Mouse (Mus musculus) midbrain, embryonic 14.5 days (tissue): ENCODE results near the gene Zfp367. TPM values are rescaled to one million over a fixed set of nuclear protein-coding genes. Genes with fewer than 3 reads are reported as not detected.

Source experiments
- ATAC-seq: fragments of 200-750 bp; cut with Nextera tagmentation; 2 replicates; pipeline ENCODE4 v1.8.0; 2017; ENCODE audit warnings: moderate number of reproducible peaks, moderate library complexity; ENCODE audit not compliant: low FRiP score, low TSS enrichment
- DNase-seq: peaks from one replicate; pipeline ENCODE4 v3.0.0-alpha.2; 2015
- H3K27ac ChIP-seq: fragments of 300-500 bp; sonication (generic); replicated peaks from 2 replicates; pipeline ENCODE4 v1.5.1; 2014; ENCODE audit warnings: mild to moderate bottlenecking, low read depth, low read length, moderate library complexity
- H3K27me3 ChIP-seq: fragments of 300-500 bp; sonication (generic); 2 replicates; pipeline ENCODE4 v1.6.1; 2014; ENCODE audit warnings: low read length, control low read depth, mixed read lengths; ENCODE audit not compliant: control insufficient read depth, insufficient read depth
- H3K36me3 ChIP-seq: fragments of 300-500 bp; sonication (generic); 2 replicates; pipeline ENCODE4 v1.6.1; 2014; ENCODE audit warnings: low read length, control low read depth; ENCODE audit not compliant: control insufficient read depth, insufficient read depth
- H3K4me1 ChIP-seq: fragments of 300-500 bp; sonication (generic); 2 replicates; pipeline ENCODE4 v1.6.1; 2014; ENCODE audit warnings: mild to moderate bottlenecking, antibody characterized with exemption, low read length, control low read depth; ENCODE audit not compliant: control insufficient read depth, insufficient read depth
- H3K4me2 ChIP-seq: fragments of 300-500 bp; sonication (generic); 2 replicates; pipeline ENCODE4 v1.6.1; 2014; ENCODE audit warnings: mild to moderate bottlenecking, low read length, moderate library complexity
- H3K4me3 ChIP-seq: fragments of 300-500 bp; sonication (generic); replicated peaks from 2 replicates; pipeline ENCODE4 v1.5.1; 2014; ENCODE audit warnings: low read depth, low read length
- H3K9ac ChIP-seq: fragments of 300-500 bp; sonication (generic); replicated peaks from 2 replicates; pipeline ENCODE4 v1.6.1; 2014; ENCODE audit warnings: mild to moderate bottlenecking, low read length, moderate library complexity
- H3K9me3 ChIP-seq: fragments of 300-500 bp; sonication (generic); 2 replicates; pipeline ENCODE4 v1.6.1; 2016; ENCODE audit warnings: low read length, control low read depth, mixed read lengths; ENCODE audit not compliant: control insufficient read depth
- WGBS: fragments of 180-500 bp; shearing (Covaris S2); extraction: QIAGEN DNeasy Blood & Tissue Kit; methylation state at CpG from one replicate; pipeline ENCODE4 v1.1.7; 2014; 5-methylcytosine and 5-hydroxymethylcytosine counted together
- polyA plus RNA-seq: library from polyadenylated mRNA; unstranded; fragments of >200 nt; fragmentation: Nextera tagmentation; extraction: Ambion mirVana; gene quantifications from 2 replicates; pipeline ENCODE4 v1.2.1, GENCODE M21; 2014

The Zfp367 gene
- polyA plus RNA-seq, 1 experiment from 2014 or later, result 7.2 TPM

DNA sequence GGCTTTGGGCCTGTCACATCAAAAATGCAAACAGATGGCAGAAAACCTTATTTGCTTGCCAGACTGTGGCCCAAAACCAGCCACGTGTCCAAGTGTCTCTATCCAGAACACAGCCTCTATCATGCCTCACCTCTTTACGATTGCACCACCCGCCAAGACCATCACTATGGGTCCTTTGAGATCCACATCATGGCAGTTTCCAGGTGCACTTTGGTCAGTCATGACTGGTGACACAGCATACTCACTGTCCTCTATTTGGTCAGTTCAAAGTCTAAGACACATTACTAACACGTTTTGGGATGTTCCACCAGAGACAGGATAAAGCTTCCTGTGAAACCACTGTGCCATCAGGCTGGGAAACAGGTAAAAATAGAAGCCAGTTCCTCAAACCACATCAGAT lies 30.6 kb upstream of the Zfp367 start:
- 86% methylated on average over 4 of the region's 4 CpGs for WGBS
- Histone ChIP-seq H3K27ac (no peak overlapping the region), H3K4me3 (no peak overlapping the region), H3K4me1 (no peaks in the 10 kb centered on the region), H3K9me3 (no peaks in the 10 kb centered on the region), H3K27me3 (no peaks in the 10 kb centered on the region), H3K36me3 (0 out of 2 replicates have a peak, but pooled peaks cover 3% of the 10 kb centered on the region), H3K4me2 (no peak overlapping the region), H3K9ac (no peak overlapping the region)
- no peak for DNase-seq
- ATAC-seq, result no peak

DNA sequence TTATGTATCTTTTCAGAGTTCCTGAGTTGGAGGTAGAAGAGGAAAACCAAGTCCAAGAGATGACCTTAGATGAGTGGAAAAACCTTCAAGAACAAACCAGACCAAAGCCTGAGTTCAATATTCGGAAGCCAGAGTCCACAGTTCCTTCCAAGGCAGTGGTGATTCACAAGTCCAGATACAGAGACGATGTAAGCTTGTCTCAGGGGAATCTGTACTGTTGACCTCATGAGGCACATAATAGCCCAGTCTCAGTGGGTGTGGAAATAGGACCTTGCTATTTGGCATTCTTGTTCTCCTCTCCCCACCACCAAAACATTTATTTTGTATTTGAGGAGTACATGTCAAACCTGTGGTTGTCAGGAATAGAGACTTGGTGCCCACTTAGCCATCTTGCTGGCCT lies 29.1 kb upstream of the Zfp367 start:
- no peak overlapping the region for H3K4me3 ChIP-seq
- DNase-seq (no peak), ATAC-seq (no peak)
- H3K9ac ChIP-seq, result no peak overlapping the region
- no peaks in the 10 kb centered on the region for H3K27me3 ChIP-seq
- WGBS, result 91% methylated on average over 2 of the region's 2 CpGs
- peaks cover 13% of the 10 kb centered on the region; the same call in 1 of the 2 replicates for H3K36me3 ChIP-seq
- no peaks in the 10 kb centered on the region for H3K4me1 ChIP-seq
- H3K27ac ChIP-seq, result no peak overlapping the region
- H3K9me3 ChIP-seq, result no peaks in the 10 kb centered on the region
- no peak overlapping the region for H3K4me2 ChIP-seq

DNA sequence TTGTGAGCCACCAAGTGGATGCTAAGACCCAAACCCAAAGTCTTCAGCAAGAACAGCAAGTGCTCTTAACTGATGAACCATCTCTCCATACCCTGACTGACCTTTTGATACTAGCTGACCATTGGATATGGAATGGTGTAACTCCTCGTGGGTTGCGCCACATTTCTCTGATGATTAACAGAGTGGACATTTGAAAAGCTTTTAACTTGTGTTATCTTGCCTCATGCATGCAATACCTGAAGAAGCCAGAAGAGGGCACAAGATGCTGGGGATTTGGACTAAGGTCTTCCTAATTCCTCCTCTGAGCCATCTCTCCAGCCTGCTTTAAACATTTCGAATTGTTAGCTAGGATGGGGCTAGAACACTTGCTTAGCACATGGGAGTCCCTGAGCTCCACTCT lies 27.9 kb upstream of the Zfp367 start:
- ATAC-seq, result no peak
- Histone ChIP-seq H3K9me3 (no peaks in the 10 kb centered on the region), H3K4me2 (no peak overlapping the region), H3K27ac (no peak overlapping the region), H3K36me3 (peaks cover 15% of the 10 kb centered on the region; the same call in 1 of the 2 replicates), H3K4me1 (no peaks in the 10 kb centered on the region), H3K27me3 (no peaks in the 10 kb centered on the region), H3K9ac (no peak overlapping the region), H3K4me3 (no peak overlapping the region)
- WGBS, result 88% methylated on average over 3 of the region's 3 CpGs
- peak; percentile 54 for DNase-seq

DNA sequence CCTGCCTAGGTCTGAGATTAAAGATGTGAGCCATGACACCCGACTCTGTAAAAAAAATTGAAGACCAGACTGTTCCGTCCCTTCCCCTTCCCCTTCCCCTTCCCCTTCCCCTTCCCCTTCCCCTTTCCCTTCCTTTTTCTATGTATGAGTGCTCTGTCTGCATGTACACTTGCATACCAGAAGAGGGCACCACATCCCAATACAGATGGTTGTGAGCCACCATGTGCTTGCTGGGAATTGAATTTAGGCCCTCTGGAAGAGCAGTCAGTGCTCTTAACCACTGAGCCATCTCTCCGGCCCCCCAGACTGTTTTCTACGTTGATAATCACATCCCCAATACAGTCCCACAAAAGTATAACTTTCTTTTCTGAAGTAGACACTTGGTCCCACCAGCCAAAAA lies 27.3 kb upstream of the Zfp367 start:
- H3K36me3 ChIP-seq, result peaks cover 15% of the 10 kb centered on the region; the same call in 1 of the 2 replicates
- H3K4me2 ChIP-seq, result no peak overlapping the region
- no peak overlapping the region for H3K27ac ChIP-seq
- no peak overlapping the region for H3K4me3 ChIP-seq
- no peaks in the 10 kb centered on the region for H3K4me1 ChIP-seq
- H3K27me3 ChIP-seq, result no peaks in the 10 kb centered on the region
- 89% methylated on average over 4 of the region's 4 CpGs for WGBS
- H3K9me3 ChIP-seq, result no peaks in the 10 kb centered on the region
- H3K9ac ChIP-seq, result no peak overlapping the region
- no peak for DNase-seq
- no peak for ATAC-seq

DNA sequence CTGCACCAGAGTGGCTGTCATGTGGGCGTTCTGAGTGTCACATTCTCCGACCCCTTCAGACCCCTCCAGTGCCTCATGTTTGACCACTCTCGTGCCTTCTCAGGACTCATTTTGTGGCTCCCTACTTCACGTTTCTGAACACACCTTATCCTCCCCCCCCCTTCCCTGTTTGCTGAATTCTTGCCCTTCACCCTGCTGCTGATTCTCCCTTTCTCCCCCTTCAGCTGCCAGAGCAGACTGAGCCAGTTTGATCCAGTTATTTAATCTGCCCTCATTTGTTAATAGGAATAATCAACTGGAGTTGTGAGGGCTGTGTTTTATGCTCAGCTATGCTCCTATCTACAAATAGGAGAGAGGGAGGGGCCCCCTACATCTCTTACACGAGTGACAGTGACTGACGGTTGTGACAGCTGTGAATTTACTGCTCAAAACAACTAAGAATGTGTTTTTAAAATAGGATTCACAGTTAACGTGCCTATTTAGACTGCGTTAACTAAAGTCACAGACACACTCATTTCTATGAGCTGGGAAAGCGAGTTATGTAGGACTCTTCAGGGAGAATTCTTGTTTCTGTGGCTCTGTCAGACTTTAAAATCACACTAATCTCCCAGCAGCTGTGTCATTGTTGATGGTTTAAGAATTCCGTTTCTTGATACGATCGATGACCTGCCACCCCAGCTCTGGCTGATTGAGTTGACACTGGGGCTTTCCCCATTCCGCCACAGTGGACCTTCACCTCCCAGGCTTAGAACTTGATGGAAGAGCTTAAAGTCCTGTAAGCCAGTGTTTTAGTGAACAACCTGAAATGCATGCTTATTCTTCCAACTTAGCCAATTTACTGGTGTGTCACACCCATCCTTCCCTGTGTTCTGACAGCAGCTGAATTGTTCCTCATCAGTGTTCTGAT lies 26.0 kb upstream of the Zfp367 start:
- ATAC-seq (no peak), DNase-seq (no peak)
- Histone ChIP-seq H3K9me3 (no peaks in the 10 kb centered on the region), H3K4me2 (no peak overlapping the region), H3K4me3 (no peak overlapping the region), H3K9ac (no peak overlapping the region), H3K4me1 (no peaks in the 10 kb centered on the region), H3K27ac (no peak overlapping the region), H3K36me3 (peaks cover 18% of the 10 kb centered on the region; the same call in 1 of the 2 replicates), H3K27me3 (no peaks in the 10 kb centered on the region)
- 60% methylated on average over 13 of the region's 13 CpGs for WGBS

DNA sequence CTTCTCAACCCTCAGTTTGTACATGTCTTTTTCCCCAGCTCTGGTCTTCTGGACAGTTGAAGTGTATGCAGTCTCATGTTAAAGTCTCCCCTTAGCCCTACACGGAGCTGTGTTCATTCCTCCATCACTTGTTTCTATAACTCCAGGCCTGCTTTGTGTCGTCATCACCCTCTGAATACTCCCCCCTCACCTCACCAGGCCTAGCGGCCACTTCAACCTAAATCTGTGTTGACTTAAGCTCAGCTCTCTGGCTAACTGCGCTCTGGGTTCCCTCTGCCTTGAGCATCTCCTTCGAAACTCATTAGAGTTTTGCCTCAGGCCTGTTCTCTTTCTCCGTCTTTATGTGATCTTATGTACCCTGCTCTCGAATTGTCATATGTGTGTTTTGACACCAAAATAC lies 25.0 kb upstream of the Zfp367 start:
- ATAC-seq, result no peak
- WGBS, result 77% methylated on average over 7 of the region's 7 CpGs
- no peaks in the 10 kb centered on the region for H3K9me3 ChIP-seq
- H3K36me3 ChIP-seq, result peaks cover 24% of the 10 kb centered on the region; the same call in 1 of the 2 replicates
- no peak overlapping the region for H3K9ac ChIP-seq
- no peaks in the 10 kb centered on the region for H3K27me3 ChIP-seq
- no peak overlapping the region for H3K27ac ChIP-seq
- H3K4me1 ChIP-seq, result no peaks in the 10 kb centered on the region
- H3K4me2 ChIP-seq, result no peak overlapping the region
- DNase-seq, result no peak
- H3K4me3 ChIP-seq, result no peak overlapping the region

DNA sequence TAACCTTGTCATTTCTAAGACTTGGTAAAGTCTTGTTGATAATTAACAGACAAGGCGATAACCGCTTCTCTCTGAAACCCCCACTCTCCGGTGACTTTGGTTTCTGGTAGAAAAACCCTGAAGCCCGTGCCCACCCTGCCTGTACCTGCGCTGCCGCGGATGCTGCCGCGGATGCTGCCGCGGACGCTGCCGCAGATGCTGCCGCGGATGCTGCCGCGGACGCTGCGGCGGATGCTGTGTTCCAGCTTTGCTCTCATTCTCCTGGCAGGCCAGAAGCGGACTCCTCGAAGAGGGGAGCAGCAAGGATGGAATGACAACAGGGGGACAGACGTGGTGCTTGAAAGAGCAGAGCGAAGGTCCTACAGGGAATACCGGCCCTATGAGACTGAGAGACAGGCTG lies 16.7 kb upstream of the Zfp367 start:
- ATAC-seq (no peak), DNase-seq (peak; percentile 27)
- Histone ChIP-seq H3K27ac (no peak overlapping the region), H3K4me3 (no peak overlapping the region), H3K27me3 (no peaks in the 10 kb centered on the region), H3K36me3 (peaks cover 31% of the 10 kb centered on the region), H3K4me2 (no peak overlapping the region), H3K9me3 (peaks cover 51% of the 10 kb centered on the region), H3K4me1 (no peaks in the 10 kb centered on the region), H3K9ac (no peak overlapping the region)
- 97% methylated on average over 25 of the region's 25 CpGs for WGBS

DNA sequence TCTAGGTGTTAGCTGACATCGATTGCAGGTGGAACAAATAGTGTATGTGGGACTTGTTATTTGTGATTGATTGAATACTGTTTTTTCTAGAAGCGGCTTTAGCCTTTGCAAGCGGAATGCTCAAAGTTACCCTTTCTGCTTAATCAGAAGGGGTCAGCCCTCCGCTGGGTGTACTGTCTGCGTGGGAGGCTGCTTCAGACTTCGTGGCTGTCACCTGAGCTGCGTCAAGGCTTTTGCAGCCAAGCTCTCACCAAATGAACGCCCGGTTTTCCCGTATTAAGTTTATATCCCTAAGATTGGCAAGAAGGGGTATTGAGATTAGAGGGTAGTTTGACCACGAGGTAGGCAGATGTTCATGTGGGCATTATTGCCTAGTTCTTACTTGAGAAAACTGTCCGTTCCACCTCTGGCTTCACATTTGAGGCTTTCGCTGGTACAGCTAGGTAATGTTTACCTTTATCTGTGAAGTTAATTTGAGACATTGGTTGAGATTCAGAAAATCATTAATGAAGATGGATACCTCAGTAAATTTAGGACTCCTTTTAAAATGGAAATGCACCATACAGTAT lies 10.2 kb upstream of the Zfp367 start:
- Histone ChIP-seq H3K4me2 (peak overlapping the region; percentile 92), H3K27ac (no peak overlapping the region), H3K27me3 (0 out of 2 replicates have a peak, but pooled peaks cover 5% of the 10 kb centered on the region), H3K36me3 (no peaks in the 10 kb centered on the region), H3K4me1 (peaks cover 10% of the 10 kb centered on the region), H3K9me3 (peaks cover 9% of the 10 kb centered on the region), H3K4me3 (peak overlapping the region; percentile 79), H3K9ac (peak overlapping the region; percentile 82)
- 28% methylated on average over 13 of the region's 13 CpGs for WGBS
- DNase-seq (peak; percentile 30), ATAC-seq (no peak)
